Mouse (Mus musculus) hindbrain, postnatal 0 days (tissue): ENCODE data around the gene Gm45837. TPM values are rescaled to one million over a fixed set of nuclear protein-coding genes. Genes with fewer than 3 reads are reported as not detected.

Experiments
- ATAC-seq: fragments of 200-750 bp; cut with Nextera tagmentation; 2 replicates; pipeline ENCODE4 v1.8.0; 2017; ENCODE audit warnings: mild to moderate bottlenecking, moderate TSS enrichment, moderate library complexity
- DNase-seq: peaks from one replicate; pipeline ENCODE4 v3.0.0-alpha.2; 2015; ENCODE audit warnings: low spot score
- H3K27ac ChIP-seq: fragments of 300-500 bp; sonication (generic); 2 replicates; pipeline ENCODE4 v1.5.1; 2014; ENCODE audit warnings: mild to moderate bottlenecking
- H3K27me3 ChIP-seq: fragments of 300-500 bp; sonication (generic); 2 replicates; pipeline ENCODE4 v1.6.1; 2014; ENCODE audit warnings: low read length, mixed read lengths; ENCODE audit not compliant: insufficient read depth
- H3K36me3 ChIP-seq: fragments of 300-500 bp; sonication (generic); 2 replicates; pipeline ENCODE4 v1.6.1; 2014; ENCODE audit warnings: low read length, mixed read lengths; ENCODE audit not compliant: insufficient read depth
- H3K4me1 ChIP-seq: fragments of 300-500 bp; sonication (generic); 2 replicates; pipeline ENCODE4 v1.6.1; 2014; ENCODE audit warnings: antibody characterized with exemption, low read length, mixed read lengths; ENCODE audit not compliant: insufficient read depth
- H3K4me2 ChIP-seq: fragments of 300-500 bp; sonication (generic); 2 replicates; pipeline ENCODE4 v1.6.1; 2014; ENCODE audit warnings: low read depth, mild to moderate bottlenecking, low read length, moderate library complexity, mixed read lengths
- H3K4me3 ChIP-seq: fragments of 300-500 bp; sonication (generic); 2 replicates; pipeline ENCODE4 v1.5.1; 2014; ENCODE audit warnings: low read length
- H3K9ac ChIP-seq: fragments of 300-500 bp; sonication (generic); replicated peaks from 2 replicates; pipeline ENCODE4 v1.6.1; 2014; ENCODE audit warnings: mild to moderate bottlenecking, low read length, moderate library complexity, mixed read lengths
- H3K9me3 ChIP-seq: fragments of 300-500 bp; sonication (generic); 2 replicates; pipeline ENCODE4 v1.6.1; 2016; ENCODE audit warnings: low read length, mixed read lengths
- CTCF ChIP-seq: IDR thresholded peaks from 2 replicates; pipeline ENCODE4 v1.5.1; 2016; ENCODE audit warnings: antibody characterized with exemption, control low read depth, low read depth
- WGBS: fragments of 180-500 bp; shearing (Covaris S2); extraction: QIAGEN DNeasy Blood & Tissue Kit; methylation state at CpG from one replicate; pipeline ENCODE4 v1.1.7; 2014; 5-methylcytosine and 5-hydroxymethylcytosine counted together
- polyA plus RNA-seq: library from polyadenylated mRNA; unstranded; fragments of >200 nt; fragmentation: Nextera tagmentation; extraction: Ambion mirVana; gene quantifications from 2 replicates; pipeline ENCODE4 v1.2.1, GENCODE M21; 2015
- total RNA-seq: library from RNA; depleted of rRNA; stranded (reverse); fragments of >200 nt; gene quantifications from 2 replicates; pipeline ENCODE4 v1.2.3, GENCODE M21; 2014

Gene Gm45837
- total and polyA plus RNA-seq, 2 experiments from 2014 or later = not detected

GRCm38 (mm10) chr7:101476028-101476427 lies 65.3 kb downstream of the Gm45837 start:
- no peak overlapping the region for H3K27ac ChIP-seq
- TF ChIP-seq CTCF = no peak
- peaks cover 5% of the 10 kb centered on the region; the same call in 1 of the 2 replicates for H3K4me1 ChIP-seq
- no peak for DNase-seq
- no peaks in the 10 kb centered on the region for H3K36me3 ChIP-seq
- no peak overlapping the region for H3K4me3 ChIP-seq
- H3K9ac ChIP-seq = no peak overlapping the region
- no peak overlapping the region for H3K4me2 ChIP-seq
- no peak for ATAC-seq
- H3K27me3 ChIP-seq = no peaks in the 10 kb centered on the region
- H3K9me3 ChIP-seq = no peaks in the 10 kb centered on the region
- WGBS = 77% methylated on average over 3 of the region's 3 CpGs

- ATAC-seq (no peak), DNase-seq (no peak)
- peaks cover 5% of the 10 kb centered on the region; the same call in 1 of the 2 replicates for H3K4me1 ChIP-seq
- H3K36me3 ChIP-seq = no peaks in the 10 kb centered on the region
- H3K4me2 ChIP-seq = no peak overlapping the region
- 56% methylated on average over 4 of the region's 4 CpGs for WGBS
- no peak overlapping the region for H3K27ac ChIP-seq
- no peak for TF ChIP-seq CTCF
- H3K4me3 ChIP-seq = no peak overlapping the region
- H3K9me3 ChIP-seq = no peaks in the 10 kb centered on the region
- no peaks in the 10 kb centered on the region for H3K27me3 ChIP-seq
- H3K9ac ChIP-seq = no peak overlapping the region
Observed at GRCm38 (mm10) chr7:101476493-101476892, 65.8 kb downstream of the Gm45837 start.

DNA sequence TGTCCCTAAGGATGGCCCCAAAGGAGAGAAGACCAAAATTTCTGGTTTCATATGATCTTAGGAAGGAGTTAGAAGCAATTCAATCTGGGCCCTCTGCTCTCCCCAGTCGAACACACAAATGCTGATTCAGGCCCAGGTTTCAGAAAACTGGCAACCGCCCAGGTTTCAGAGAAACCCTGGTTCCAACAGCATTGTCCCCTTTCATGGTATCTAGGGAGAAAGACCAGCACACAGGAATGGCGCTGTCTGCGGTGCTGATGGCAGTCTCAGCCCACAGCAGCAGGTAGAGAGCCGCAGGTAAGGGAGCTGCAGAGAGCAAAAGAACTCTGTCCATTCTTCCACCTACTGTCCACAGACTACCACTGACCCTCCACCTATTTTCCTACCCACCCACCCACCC lies 66.5 kb downstream of the Gm45837 start:
- H3K36me3 ChIP-seq = no peaks in the 10 kb centered on the region
- no peak for TF ChIP-seq CTCF
- ATAC-seq = no peak
- H3K4me3 ChIP-seq = no peak overlapping the region
- no peak overlapping the region for H3K9ac ChIP-seq
- peaks cover 3% of the 10 kb centered on the region; the same call in 1 of the 2 replicates for H3K4me1 ChIP-seq
- H3K27ac ChIP-seq = no peak overlapping the region
- H3K27me3 ChIP-seq = no peaks in the 10 kb centered on the region
- DNase-seq = peak; percentile 30
- no peaks in the 10 kb centered on the region for H3K9me3 ChIP-seq
- 40% methylated on average over 5 of the region's 5 CpGs for WGBS
- H3K4me2 ChIP-seq = no peak overlapping the region

DNA sequence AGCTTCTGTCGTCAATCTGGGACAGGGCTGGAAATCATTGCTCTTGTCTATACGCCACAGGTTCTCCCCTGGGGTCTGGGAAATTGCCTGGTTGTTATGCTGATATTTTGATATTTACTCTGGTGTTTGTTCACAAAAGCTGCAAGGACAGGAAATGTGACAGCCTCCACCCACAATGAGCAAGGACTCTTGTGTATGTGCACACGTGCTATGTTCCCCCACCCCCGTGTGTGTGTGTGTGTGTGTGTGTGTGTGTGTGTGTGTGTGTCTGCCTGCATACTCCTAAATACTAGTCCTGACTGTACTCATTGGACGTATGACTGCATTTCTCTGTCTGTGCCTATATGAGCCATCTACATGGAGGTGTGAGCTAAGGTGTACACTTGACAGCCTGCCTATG lies 67.4 kb downstream of the Gm45837 start:
- Histone ChIP-seq H3K4me2 (no peak overlapping the region), H3K36me3 (no peaks in the 10 kb centered on the region), H3K4me3 (no peak overlapping the region), H3K27ac (no peak overlapping the region), H3K9me3 (no peaks in the 10 kb centered on the region), H3K4me1 (no peaks in the 10 kb centered on the region), H3K9ac (no peak overlapping the region), H3K27me3 (no peaks in the 10 kb centered on the region)
- TF ChIP-seq CTCF = no peak
- no peak for DNase-seq
- WGBS = 68% methylated on average over 5 of the region's 5 CpGs
- ATAC-seq = no peak

- WGBS = 52% methylated on average over 4 of the region's 4 CpGs
- DNase-seq (no peak), ATAC-seq (0 out of 2 replicates have a peak, but pooled peaks have one; percentile 18)
- H3K27ac ChIP-seq = no peak overlapping the region
- no peaks in the 10 kb centered on the region for H3K27me3 ChIP-seq
- H3K36me3 ChIP-seq = no peaks in the 10 kb centered on the region
- no peak overlapping the region for H3K4me2 ChIP-seq
- no peak overlapping the region for H3K9ac ChIP-seq
- no peaks in the 10 kb centered on the region for H3K4me1 ChIP-seq
- no peak overlapping the region for H3K4me3 ChIP-seq
- no peaks in the 10 kb centered on the region for H3K9me3 ChIP-seq
- TF ChIP-seq CTCF = no peak
Observed at GRCm38 (mm10) chr7:101479841-101480240, 69.2 kb downstream of the Gm45837 start.

- no peak overlapping the region for H3K4me2 ChIP-seq
- TF ChIP-seq CTCF = no peak
- 50% methylated on average over 6 of the region's 6 CpGs for WGBS
- ATAC-seq (no peak), DNase-seq (no peak)
- no peak overlapping the region for H3K4me3 ChIP-seq
- no peak overlapping the region for H3K27ac ChIP-seq
- no peaks in the 10 kb centered on the region for H3K36me3 ChIP-seq
- no peaks in the 10 kb centered on the region for H3K4me1 ChIP-seq
- no peaks in the 10 kb centered on the region for H3K27me3 ChIP-seq
- no peak overlapping the region for H3K9ac ChIP-seq
- H3K9me3 ChIP-seq = no peaks in the 10 kb centered on the region
Observed at GRCm38 (mm10) chr7:101480671-101481070, 70.0 kb downstream of the Gm45837 start.

GRCm38 (mm10) chr7:101481872-101482498 lies 71.3 kb downstream of the Gm45837 start:
- Histone ChIP-seq H3K27me3 (no peaks in the 10 kb centered on the region), H3K4me1 (no peaks in the 10 kb centered on the region), H3K4me2 (no peak overlapping the region), H3K4me3 (no peak overlapping the region), H3K9ac (no peak overlapping the region), H3K36me3 (no peaks in the 10 kb centered on the region), H3K27ac (no peak overlapping the region), H3K9me3 (no peaks in the 10 kb centered on the region)
- 50% methylated on average over 8 of the region's 8 CpGs for WGBS
- no peak for TF ChIP-seq CTCF
- ATAC-seq = peak; percentile 6; the same call in 1 of the 2 replicates
- DNase-seq = no peak
